Mouse (Mus musculus) embryonic facial prominence, embryonic 14.5 days (tissue): ENCODE measurements at regions not wholly inside any gene's neighbourhood (a gene's known extent, or its start where the extent isn't known, plus 50 kb on each side); places are given as distances from the start of the nearest gene placed in this dataset.

Source experiments
- ATAC-seq: fragments of 200-750 bp; cut with Nextera tagmentation; 2 replicates; pipeline ENCODE4 v1.8.0; 2017; ENCODE audit warnings: low read depth, moderate number of reproducible peaks, moderate TSS enrichment
- DNase-seq: peaks from one replicate; pipeline ENCODE4 v3.0.0-alpha.2; 2015; ENCODE audit warnings: low spot score
- H3K27ac ChIP-seq: fragments of 300-500 bp; sonication (generic); replicated peaks from 2 replicates; pipeline ENCODE4 v1.5.1; 2014; ENCODE audit warnings: low read depth, mild to moderate bottlenecking, low read length, moderate library complexity
- H3K27me3 ChIP-seq: fragments of 300-500 bp; sonication (generic); replicated peaks from 2 replicates; pipeline ENCODE4 v1.6.1; 2014; ENCODE audit warnings: low read length; ENCODE audit not compliant: control insufficient read depth, insufficient read depth
- H3K36me3 ChIP-seq: fragments of 300-500 bp; sonication (generic); 2 replicates; pipeline ENCODE4 v1.6.1; 2014; ENCODE audit warnings: low read length, mixed read lengths; ENCODE audit not compliant: control insufficient read depth, insufficient read depth
- H3K4me1 ChIP-seq: fragments of 300-500 bp; sonication (generic); 2 replicates; pipeline ENCODE4 v1.6.1; 2014; ENCODE audit warnings: antibody characterized with exemption, low read length; ENCODE audit not compliant: control insufficient read depth, insufficient read depth
- H3K4me2 ChIP-seq: fragments of 300-500 bp; sonication (generic); 2 replicates; pipeline ENCODE4 v1.6.1; 2014; ENCODE audit warnings: low read depth, mild to moderate bottlenecking, low read length, moderate library complexity, mixed read lengths
- H3K4me3 ChIP-seq: fragments of 300-500 bp; sonication (generic); 2 replicates; pipeline ENCODE4 v1.5.1; 2014; ENCODE audit warnings: low read depth, mild to moderate bottlenecking, low read length
- H3K9ac ChIP-seq: fragments of 300-500 bp; sonication (generic); 2 replicates; pipeline ENCODE4 v1.6.1; 2014; ENCODE audit warnings: low read depth, mild to moderate bottlenecking, low read length, moderate library complexity, mixed read lengths
- H3K9me3 ChIP-seq: fragments of 300-500 bp; sonication (generic); 2 replicates; pipeline ENCODE4 v1.6.1; 2016; ENCODE audit warnings: low read length; ENCODE audit not compliant: control insufficient read depth
- WGBS: fragments of 180-500 bp; shearing (Covaris S2); extraction: QIAGEN DNeasy Blood & Tissue Kit; methylation state at CpG from one replicate; pipeline ENCODE4 v1.1.7; 2014; 5-methylcytosine and 5-hydroxymethylcytosine counted together

DNA sequence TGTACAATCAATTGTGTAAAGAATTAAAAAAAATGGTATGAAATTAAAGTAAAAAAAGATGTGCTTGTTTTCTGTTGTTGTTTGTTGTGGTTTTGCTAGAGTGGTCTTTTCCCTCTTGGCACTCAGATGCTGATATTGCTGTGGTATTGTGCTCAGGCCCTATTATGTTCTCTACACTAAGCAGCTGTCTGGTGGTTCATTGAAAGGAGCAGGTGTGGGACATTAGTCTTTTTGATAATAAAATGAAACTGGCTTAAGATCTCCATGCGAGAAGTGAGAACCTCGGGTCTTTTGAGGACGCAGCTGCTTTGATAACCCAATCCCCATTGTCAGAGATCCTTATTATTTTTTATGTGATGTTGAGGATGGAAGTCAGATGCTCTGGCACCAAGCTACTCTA is 155.4 kb upstream of the 4930583I09Rik start:
- DNase-seq (peak; percentile 40), ATAC-seq (no peak)
- Histone ChIP-seq H3K4me2 (no peak overlapping the region), H3K4me3 (no peak overlapping the region), H3K27ac (no peak overlapping the region), H3K4me1 (no peaks in the 10 kb centered on the region), H3K9me3 (peaks cover 6% of the 10 kb centered on the region), H3K27me3 (no peaks in the 10 kb centered on the region), H3K9ac (no peak overlapping the region), H3K36me3 (no peaks in the 10 kb centered on the region)
- WGBS: 74% methylated on average over 3 of the region's 3 CpGs

DNA sequence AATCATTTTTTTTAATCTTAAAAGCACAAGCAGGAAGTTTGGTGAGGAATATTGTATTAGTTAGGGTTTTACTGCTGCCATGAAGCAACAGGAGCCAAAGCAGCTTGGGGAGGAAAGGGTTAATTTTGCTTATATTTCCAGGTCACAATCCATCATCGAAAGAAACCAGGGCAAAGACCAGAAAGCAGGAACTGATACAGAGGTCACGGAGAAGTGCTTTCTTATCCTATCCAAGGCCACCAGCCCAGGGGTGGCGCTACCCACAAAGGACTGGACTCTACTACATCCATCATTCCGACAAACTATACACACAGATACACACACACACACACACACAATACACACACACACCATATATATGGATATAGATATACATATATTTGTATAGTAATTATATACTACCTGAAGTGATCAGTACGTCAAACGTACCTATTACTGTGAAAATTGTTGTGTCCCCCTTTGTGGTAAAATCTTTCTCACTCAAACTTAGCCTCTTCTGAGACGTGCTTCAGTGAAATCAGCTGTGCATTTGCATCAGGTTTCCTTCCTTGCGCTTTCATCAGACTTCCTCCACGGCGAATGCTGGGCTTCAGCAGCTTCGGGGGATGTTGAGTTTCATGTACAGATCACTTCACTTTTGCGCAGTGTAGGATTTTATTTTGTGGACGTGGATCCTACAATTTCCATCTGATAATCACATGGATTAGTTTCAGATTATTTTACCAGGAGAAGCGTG is 148.6 kb upstream of the 4930583I09Rik start:
- Histone ChIP-seq H3K4me2 (no peak overlapping the region), H3K27ac (no peak overlapping the region), H3K4me3 (no peak overlapping the region), H3K27me3 (no peaks in the 10 kb centered on the region), H3K9me3 (no peaks in the 10 kb centered on the region), H3K36me3 (no peaks in the 10 kb centered on the region), H3K9ac (no peak overlapping the region), H3K4me1 (no peaks in the 10 kb centered on the region)
- 52% methylated on average over 14 of the region's 14 CpGs for WGBS
- peak; percentile 12 for DNase-seq
- ATAC-seq: no peak

DNA sequence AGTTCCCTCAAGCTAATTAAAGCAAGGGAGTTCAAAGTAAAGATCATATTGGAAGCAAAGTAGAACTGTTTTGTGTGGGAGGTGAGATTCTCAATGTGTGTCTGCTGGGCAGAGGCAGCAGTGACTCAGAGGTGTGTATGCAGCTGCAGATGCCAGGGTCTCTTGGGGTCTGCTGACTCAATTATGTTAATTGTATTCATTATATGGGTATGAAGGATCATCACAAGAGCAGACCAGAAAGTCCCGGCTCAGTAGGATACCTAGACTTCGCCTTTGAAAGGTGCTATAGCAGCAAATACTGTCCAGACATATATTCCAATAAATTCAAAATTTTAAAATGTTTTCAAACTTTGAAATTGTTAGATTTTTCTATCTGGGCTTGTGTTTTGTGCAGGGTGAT is 147.6 kb upstream of the 4930583I09Rik start:
- Histone ChIP-seq H3K9me3 (no peaks in the 10 kb centered on the region), H3K27ac (no peak overlapping the region), H3K27me3 (no peaks in the 10 kb centered on the region), H3K4me1 (no peaks in the 10 kb centered on the region), H3K36me3 (no peaks in the 10 kb centered on the region), H3K4me2 (no peak overlapping the region), H3K4me3 (no peak overlapping the region), H3K9ac (no peak overlapping the region)
- WGBS: 61% methylated on average over 2 of the region's 2 CpGs
- ATAC-seq (no peak), DNase-seq (no peak)

GRCm38 (mm10) chr17:64964153-64964552 is 128.3 kb upstream of the 4930583I09Rik start:
- H3K4me2 ChIP-seq: no peak overlapping the region
- ATAC-seq (no peak), DNase-seq (no peak)
- no peak overlapping the region for H3K9ac ChIP-seq
- H3K27me3 ChIP-seq: no peaks in the 10 kb centered on the region
- no peak overlapping the region for H3K4me3 ChIP-seq
- WGBS: 70% methylated on average over 4 of the region's 4 CpGs
- no peaks in the 10 kb centered on the region for H3K36me3 ChIP-seq
- H3K4me1 ChIP-seq: no peaks in the 10 kb centered on the region
- no peaks in the 10 kb centered on the region for H3K9me3 ChIP-seq
- no peak overlapping the region for H3K27ac ChIP-seq

GRCm38 (mm10) chr17:64961887-64962286 is 126.0 kb upstream of the 4930583I09Rik start:
- Histone ChIP-seq H3K4me2 (no peak overlapping the region), H3K4me3 (no peak overlapping the region), H3K9ac (no peak overlapping the region), H3K27me3 (no peaks in the 10 kb centered on the region), H3K4me1 (no peaks in the 10 kb centered on the region), H3K36me3 (no peaks in the 10 kb centered on the region), H3K9me3 (no peaks in the 10 kb centered on the region), H3K27ac (no peak overlapping the region)
- 63% methylated on average over 2 of the region's 2 CpGs for WGBS
- no peak for ATAC-seq
- DNase-seq: no peak

DNA sequence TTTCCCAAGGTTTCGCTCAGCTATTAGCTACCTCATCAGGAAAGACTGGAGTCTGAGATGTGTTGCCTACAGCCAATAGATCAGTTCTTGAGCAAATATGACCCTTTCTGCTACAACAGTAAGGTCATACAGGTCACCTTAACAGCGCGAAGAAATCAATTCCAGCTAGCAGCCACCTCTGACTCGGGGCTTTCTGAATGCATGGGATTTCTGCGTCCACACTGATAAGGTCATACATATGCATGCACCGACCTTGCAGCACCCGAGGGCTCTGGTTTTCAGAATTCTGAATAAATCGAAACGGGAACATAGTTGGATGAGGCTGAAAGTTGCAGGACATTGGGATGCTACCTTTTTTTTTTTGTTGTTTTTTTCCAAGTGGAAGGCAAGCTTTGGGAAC is 121.6 kb upstream of the 4930583I09Rik start:
- H3K4me2 ChIP-seq: no peak overlapping the region
- no peak overlapping the region for H3K4me3 ChIP-seq
- DNase-seq (no peak), ATAC-seq (no peak)
- H3K27ac ChIP-seq: no peak overlapping the region
- H3K27me3 ChIP-seq: no peaks in the 10 kb centered on the region
- no peaks in the 10 kb centered on the region for H3K36me3 ChIP-seq
- 60% methylated on average over 9 of the region's 9 CpGs for WGBS
- no peak overlapping the region for H3K9ac ChIP-seq
- H3K4me1 ChIP-seq: no peaks in the 10 kb centered on the region
- no peaks in the 10 kb centered on the region for H3K9me3 ChIP-seq

DNA sequence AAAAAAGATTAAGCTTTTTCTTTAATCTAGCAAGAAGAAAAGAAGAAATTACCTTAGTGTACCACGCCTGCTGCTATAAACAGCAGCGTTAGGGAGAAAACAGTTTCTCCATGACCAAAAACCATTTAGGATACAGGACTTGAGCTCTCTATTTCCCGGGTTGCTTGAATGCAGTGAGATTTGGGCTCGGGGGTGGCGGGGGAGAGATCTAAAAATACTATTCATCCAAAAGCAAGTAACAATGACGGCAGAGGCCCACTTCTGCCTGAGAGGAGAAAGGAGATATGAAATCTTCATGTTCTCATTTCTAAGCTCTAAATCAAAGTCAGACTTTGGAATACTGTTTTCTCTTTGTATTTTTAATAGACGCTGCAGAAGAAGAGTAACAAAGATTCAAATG is 120.6 kb upstream of the 4930583I09Rik start:
- no peak overlapping the region for H3K27ac ChIP-seq
- no peaks in the 10 kb centered on the region for H3K4me1 ChIP-seq
- no peaks in the 10 kb centered on the region for H3K36me3 ChIP-seq
- ATAC-seq (no peak), DNase-seq (no peak)
- H3K9me3 ChIP-seq: no peaks in the 10 kb centered on the region
- no peak overlapping the region for H3K9ac ChIP-seq
- H3K4me3 ChIP-seq: no peak overlapping the region
- WGBS: 84% methylated on average over 7 of the region's 7 CpGs
- H3K4me2 ChIP-seq: no peak overlapping the region
- H3K27me3 ChIP-seq: no peaks in the 10 kb centered on the region

DNA sequence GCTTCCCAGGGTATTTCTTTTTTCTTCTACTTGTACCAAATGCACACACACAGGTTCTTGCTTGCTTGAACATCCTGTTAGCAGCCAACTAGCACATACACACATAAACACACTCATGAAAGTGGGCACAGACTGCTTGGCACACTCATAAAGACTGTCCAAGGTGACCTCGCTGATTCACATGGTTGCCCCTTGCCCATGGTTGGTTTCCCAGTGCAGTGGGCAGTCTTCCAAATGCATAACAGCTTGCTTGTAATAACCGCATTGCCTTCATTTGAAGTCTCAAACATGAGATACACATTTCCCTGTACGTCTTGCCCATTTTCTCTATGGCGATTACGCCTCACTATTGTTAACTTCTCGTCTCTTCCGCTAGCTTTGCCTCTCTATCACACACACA is 117.4 kb upstream of the 4930583I09Rik start:
- DNase-seq: no peak
- ATAC-seq: no peak
- no peak overlapping the region for H3K27ac ChIP-seq
- no peaks in the 10 kb centered on the region for H3K4me1 ChIP-seq
- H3K4me3 ChIP-seq: no peak overlapping the region
- no peaks in the 10 kb centered on the region for H3K36me3 ChIP-seq
- 94% methylated on average over 7 of the region's 7 CpGs for WGBS
- H3K27me3 ChIP-seq: no peaks in the 10 kb centered on the region
- no peak overlapping the region for H3K9ac ChIP-seq
- no peak overlapping the region for H3K4me2 ChIP-seq
- H3K9me3 ChIP-seq: no peaks in the 10 kb centered on the region

- no peak overlapping the region for H3K27ac ChIP-seq
- H3K4me3 ChIP-seq: no peak overlapping the region
- no peaks in the 10 kb centered on the region for H3K36me3 ChIP-seq
- 59% methylated on average over 1 of the region's 1 CpGs for WGBS
- ATAC-seq: no peak
- DNase-seq: no peak
- H3K9me3 ChIP-seq: 0 out of 2 replicates have a peak, but pooled peaks cover 5% of the 10 kb centered on the region
- H3K4me2 ChIP-seq: no peak overlapping the region
- no peaks in the 10 kb centered on the region for H3K27me3 ChIP-seq
- no peak overlapping the region for H3K9ac ChIP-seq
- H3K4me1 ChIP-seq: no peaks in the 10 kb centered on the region
These were observed 115.7 kb upstream of the 4930583I09Rik start for GRCm38 (mm10) chr17:64951625-64951940.
